19 mouse cellular contexts compared by ENCODE assay signal in genomic region chr8:31371656-31372055, GRCm38 (mm10).
DNase-seq lines count a peak whose midpoint lies in the region; ATAC-seq lines count a peak whose summit lies in the region.
"Had no signal": no experiment of that assay in that cellular context is flagged by ENCODE, and none has a peak within 500 bp of the region (broad histone marks: within the 10 kb centered on the region; RNA-seq: fewer than 3 reads in every experiment).

No protein-coding gene starts in this region.

- no peak overlapping the region for H3K4me3 ChIP-seq in forebrain, embryonic 14.5 days (ENCODE audit: low read depth, low read length)
- no peak overlapping the region for H3K4me3 ChIP-seq in forebrain, embryonic 10.5 days
- no peak overlapping the region for H3K4me3 ChIP-seq in midbrain, embryonic 16.5 days (ENCODE audit: low read depth, low read length)
- H3K4me3 ChIP-seq in midbrain, embryonic 13.5 days (replicated peaks) = no peak overlapping the region
- H3K4me3 ChIP-seq: embryonic facial prominence, embryonic 15.5 days; erythroblast, embryonic 14.5 days; forebrain, embryonic 12.5 days; gastrocnemius, adult 2 months; heart, embryonic 12.5 days; hindbrain, embryonic 15.5 days had no signal

- no peak for DNase-seq in forebrain, embryonic 14.5 days (ENCODE audit: low spot score)
- DNase-seq in forebrain, embryonic 10.5 days (ENCODE audit: extremely low spot score, low spot score) = no peak
- peak; percentile 26 for DNase-seq in ZHBTc4 (ENCODE audit: low read depth, low spot score)
- DNase-seq in urinary bladder, postnatal 36 days (ENCODE audit: low spot score in 2 of 2) = peak; percentile 26 to 51
- DNase-seq: adrenal gland, postnatal 10 days; cerebellum, adult 11 months; cerebellum, adult 8-10 months; gastrocnemius, adult 2 months; gastrocnemius, postnatal 25 days; heart, postnatal 36 days had no signal

- H3K4me2 ChIP-seq in forebrain, embryonic 14.5 days (ENCODE audit: low read length) = no peak overlapping the region
- H3K4me2 ChIP-seq in midbrain, embryonic 16.5 days (ENCODE audit: low read length) = no peak overlapping the region
- no peak overlapping the region for H3K4me2 ChIP-seq in midbrain, embryonic 13.5 days (replicated peaks)
- H3K4me2 ChIP-seq: embryonic facial prominence, embryonic 15.5 days; forebrain, embryonic 12.5 days; heart, embryonic 12.5 days; hindbrain, embryonic 15.5 days had no signal

- no peaks in the 10 kb centered on the region for H3K36me3 ChIP-seq in forebrain, embryonic 14.5 days (ENCODE audit: control insufficient read depth, insufficient read depth, low read length)
- H3K36me3 ChIP-seq in forebrain, embryonic 10.5 days (replicated peaks) = no peaks in the 10 kb centered on the region
- H3K36me3 ChIP-seq in midbrain, embryonic 16.5 days (ENCODE audit: control insufficient read depth, insufficient read depth, low read length) = no peaks in the 10 kb centered on the region
- H3K36me3 ChIP-seq in midbrain, embryonic 13.5 days = no peaks in the 10 kb centered on the region
- H3K36me3 ChIP-seq: embryonic facial prominence, embryonic 15.5 days; forebrain, embryonic 12.5 days; G1E; heart, embryonic 12.5 days; hindbrain, embryonic 15.5 days had no signal

- H3K27me3 ChIP-seq in forebrain, embryonic 14.5 days (replicated peaks; ENCODE audit: control insufficient read depth, insufficient read depth, low read length) = no peaks in the 10 kb centered on the region
- no peaks in the 10 kb centered on the region for H3K27me3 ChIP-seq in forebrain, embryonic 10.5 days (ENCODE audit: poor library complexity, severe bottlenecking)
- H3K27me3 ChIP-seq in midbrain, embryonic 16.5 days (ENCODE audit: control insufficient read depth, insufficient read depth, low read depth, low read length) = no peaks in the 10 kb centered on the region
- H3K27me3 ChIP-seq in midbrain, embryonic 13.5 days = no peaks in the 10 kb centered on the region
- H3K27me3 ChIP-seq: embryonic facial prominence, embryonic 15.5 days; forebrain, embryonic 12.5 days; heart, embryonic 12.5 days; hindbrain, embryonic 15.5 days had no signal

- WGBS in forebrain, embryonic 14.5 days = 45% methylated on average over 5 of the region's 5 CpGs
- 70% methylated on average over 5 of the region's 5 CpGs for WGBS in forebrain, embryonic 10.5 days
- 39% methylated on average over 5 of the region's 5 CpGs for WGBS in midbrain, embryonic 16.5 days
- 42% methylated on average over 5 of the region's 5 CpGs for WGBS in midbrain, embryonic 13.5 days

- H3K4me1 ChIP-seq in forebrain, embryonic 14.5 days (ENCODE audit: control insufficient read depth, insufficient read depth, low read length) = no peaks in the 10 kb centered on the region
- peaks cover 21% of the 10 kb centered on the region for H3K4me1 ChIP-seq in forebrain, embryonic 10.5 days
- 0 out of 2 replicates have a peak, but pooled peaks cover 3% of the 10 kb centered on the region for H3K4me1 ChIP-seq in midbrain, embryonic 16.5 days (ENCODE audit: control insufficient read depth, insufficient read depth, low read length)
- H3K4me1 ChIP-seq in midbrain, embryonic 13.5 days (replicated peaks) = peaks cover 11% of the 10 kb centered on the region
- H3K4me1 ChIP-seq: embryonic facial prominence, embryonic 15.5 days had no signal

- H3K9ac ChIP-seq in forebrain, embryonic 14.5 days (ENCODE audit: low read length) = no peak overlapping the region
- H3K9ac ChIP-seq in midbrain, embryonic 16.5 days (ENCODE audit: low read depth, low read length) = no peak overlapping the region
- H3K9ac ChIP-seq in midbrain, embryonic 13.5 days (replicated peaks) = no peak overlapping the region
- H3K9ac ChIP-seq: embryonic facial prominence, embryonic 15.5 days; forebrain, embryonic 12.5 days; heart, embryonic 12.5 days; hindbrain, embryonic 15.5 days had no signal

- no peaks in the 10 kb centered on the region for H3K9me3 ChIP-seq in forebrain, embryonic 14.5 days (replicated peaks; ENCODE audit: control insufficient read depth, low read length)
- no peaks in the 10 kb centered on the region for H3K9me3 ChIP-seq in forebrain, embryonic 10.5 days
- no peaks in the 10 kb centered on the region for H3K9me3 ChIP-seq in midbrain, embryonic 16.5 days (replicated peaks; ENCODE audit: control insufficient read depth, low read length, poor library complexity, severe bottlenecking)
- H3K9me3 ChIP-seq in midbrain, embryonic 13.5 days = no peaks in the 10 kb centered on the region
- H3K9me3 ChIP-seq: embryonic facial prominence, embryonic 15.5 days; forebrain, embryonic 12.5 days; G1E; heart, embryonic 12.5 days; hindbrain, embryonic 15.5 days had no signal

- H3K27ac ChIP-seq in forebrain, embryonic 14.5 days (ENCODE audit: low read depth, low read length) = no peak overlapping the region
- H3K27ac ChIP-seq in forebrain, embryonic 10.5 days = no peak overlapping the region
- H3K27ac ChIP-seq in midbrain, embryonic 16.5 days (ENCODE audit: low read length) = no peak overlapping the region
- H3K27ac ChIP-seq in midbrain, embryonic 13.5 days = no peak overlapping the region
- H3K27ac ChIP-seq: embryonic facial prominence, embryonic 15.5 days; forebrain, embryonic 12.5 days; gastrocnemius, adult 2 months; hindbrain, embryonic 15.5 days had no signal

- ATAC-seq in forebrain, embryonic 14.5 days = peak; percentile 34; the same call in 1 of the 2 replicates
- peak; percentile 32; the same call in 1 of the 2 replicates for ATAC-seq in midbrain, embryonic 16.5 days
- ATAC-seq in midbrain, embryonic 13.5 days = no peak
- ATAC-seq: CD4-positive, CD25-positive, alpha-beta regulatory T cell, adult 4 months had no signal

Comparison
In these comparisons a context has a peak if more than half of its experiments do, and no peak if none do; other contexts are left out.
1. DNase-seq: peak in ZHBTc4 (single experiment) and urinary bladder, postnatal 36 days (2 of 2); none in forebrain, embryonic 14.5 days (single experiment) and forebrain, embryonic 10.5 days (single experiment).